Mouse (Mus musculus) testis, adult 2 months (tissue): ENCODE measurements around the gene Ripor2.

ENCODE experiments used
- CTCF ChIP-seq: fragments of 200-500 bp; IDR thresholded peaks from 2 replicates; pipeline ENCODE4 v1.5.1; 2012; ENCODE audit warnings: low read depth, mild to moderate bottlenecking, inconsistent platforms, low read length, moderate library complexity; ENCODE audit not compliant: control insufficient read depth, insufficient read depth, insufficient replicate concordance
- POLR2A ChIP-seq: fragments of 200-500 bp; IDR thresholded peaks from 2 replicates; pipeline ENCODE4 v1.6.1; 2012; ENCODE audit warnings: low read depth, mild to moderate bottlenecking, inconsistent platforms, low read length, moderate library complexity; ENCODE audit not compliant: control insufficient read depth

DNA sequence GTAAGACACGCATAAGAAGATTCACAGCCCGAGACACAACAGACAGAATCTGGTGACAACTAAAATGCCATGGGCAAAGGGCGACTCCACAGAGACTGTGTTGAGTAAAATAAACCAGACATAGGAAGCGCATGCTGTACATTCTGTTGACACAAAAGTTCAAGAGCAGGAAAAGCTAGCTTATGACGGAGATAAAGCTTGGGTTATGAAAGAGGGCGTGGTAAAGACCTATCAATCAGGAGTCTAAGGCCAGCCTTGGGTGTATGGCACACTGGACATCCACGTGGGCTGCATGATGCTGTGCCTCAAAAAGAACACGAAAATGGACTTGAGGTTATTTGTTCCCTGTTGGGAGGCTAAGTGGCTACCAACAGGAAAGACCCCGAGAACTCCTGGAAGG lies 134.5 kb downstream of the Ripor2 start:
- TF ChIP-seq CTCF (no peak), POLR2A (no peak)
